ENCODE assay signal across 8 mouse cellular contexts in genomic region chr16:21333223-21333951, GRCm38 (mm10).
DNase-seq lines count a peak whose midpoint lies in the region; ATAC-seq and TF ChIP-seq lines count a peak whose summit lies in the region.

No protein-coding gene starts in this region.

- H3K27ac ChIP-seq in bone marrow, adult 2 months (ENCODE audit: control insufficient read depth, insufficient read depth, low read depth, low read length, poor library complexity) = peak overlapping the region; percentile 92
- H3K27ac ChIP-seq in embryonic facial prominence, embryonic 15.5 days (replicated peaks) = peak overlapping the region; percentile 90
- H3K27ac ChIP-seq in limb, embryonic 13.5 days = peak overlapping the region; percentile 91
- H3K27ac ChIP-seq in midbrain, embryonic 15.5 days = peak overlapping the region; percentile 94

- ATAC-seq in embryonic facial prominence, embryonic 15.5 days (ENCODE audit: insufficient number of reproducible peaks, low FRiP score, low TSS enrichment, low read depth) = peak; percentile 90
- peak; percentile 91 for ATAC-seq in limb, embryonic 13.5 days (ENCODE audit: low FRiP score, low read depth)
- peak; percentile 95 for ATAC-seq in midbrain, embryonic 15.5 days (replicated peaks)

- H3K9ac ChIP-seq in embryonic facial prominence, embryonic 15.5 days = peak overlapping the region; percentile 50
- peak overlapping the region; percentile 82 for H3K9ac ChIP-seq in limb, embryonic 13.5 days
- peak overlapping the region; percentile 75 for H3K9ac ChIP-seq in midbrain, embryonic 15.5 days

- peak; percentile 90 for DNase-seq in 416B (ENCODE audit: low read depth)
- DNase-seq in heart, adult 9 months (ENCODE audit: low spot score in 2 of 2) = peak; percentile 89 to 90
- DNase-seq in kidney, adult 9 months = peak; percentile 88
- DNase-seq in spleen, adult 18-20 months = peak; percentile 85 to 92

- TF ChIP-seq POLR2A in bone marrow, adult 2 months (IDR thresholded peaks at IDR 0.05; ENCODE audit: borderline replicate concordance, control insufficient read depth, low read depth, low read length) = peak; percentile 92

- TF ChIP-seq CTCF in bone marrow, adult 2 months (IDR thresholded peaks at IDR 0.05; ENCODE audit: control insufficient read depth, insufficient read depth, low read length) = no peak

- peak overlapping the region; percentile 89 for H3K4me3 ChIP-seq in bone marrow, adult 2 months (replicated peaks; ENCODE audit: control insufficient read depth, low read depth, low read length)
- H3K4me3 ChIP-seq in embryonic facial prominence, embryonic 15.5 days (replicated peaks) = peak overlapping the region; percentile 58
- peak overlapping the region; percentile 72 for H3K4me3 ChIP-seq in limb, embryonic 13.5 days
- H3K4me3 ChIP-seq in midbrain, embryonic 15.5 days = peak overlapping the region; percentile 67

- no peaks in the 10 kb centered on the region for H3K36me3 ChIP-seq in embryonic facial prominence, embryonic 15.5 days
- peaks cover 6% of the 10 kb centered on the region; the same call in 1 of the 2 replicates for H3K36me3 ChIP-seq in limb, embryonic 13.5 days
- no peaks in the 10 kb centered on the region for H3K36me3 ChIP-seq in midbrain, embryonic 15.5 days (replicated peaks)

- H3K4me1 ChIP-seq in bone marrow, adult 2 months (ENCODE audit: control insufficient read depth, insufficient read depth, low read length) = peaks cover 2% of the 10 kb centered on the region; the same call in 1 of the 2 replicates
- peaks cover 39% of the 10 kb centered on the region for H3K4me1 ChIP-seq in embryonic facial prominence, embryonic 15.5 days
- H3K4me1 ChIP-seq in limb, embryonic 13.5 days = peaks cover 33% of the 10 kb centered on the region
- peaks cover 18% of the 10 kb centered on the region for H3K4me1 ChIP-seq in midbrain, embryonic 15.5 days

- peak overlapping the region; percentile 55 for H3K4me2 ChIP-seq in embryonic facial prominence, embryonic 15.5 days (replicated peaks)
- H3K4me2 ChIP-seq in limb, embryonic 13.5 days (replicated peaks) = peak overlapping the region; percentile 92
- H3K4me2 ChIP-seq in midbrain, embryonic 15.5 days = peak overlapping the region; percentile 77

- H3K27me3 ChIP-seq in embryonic facial prominence, embryonic 15.5 days = no peaks in the 10 kb centered on the region
- no peaks in the 10 kb centered on the region for H3K27me3 ChIP-seq in limb, embryonic 13.5 days
- H3K27me3 ChIP-seq in midbrain, embryonic 15.5 days (replicated peaks) = no peaks in the 10 kb centered on the region; the same call in 1 of the 2 replicates

- H3K9me3 ChIP-seq in embryonic facial prominence, embryonic 15.5 days (replicated peaks) = no peaks in the 10 kb centered on the region
- H3K9me3 ChIP-seq in limb, embryonic 13.5 days = no peaks in the 10 kb centered on the region
- no peaks in the 10 kb centered on the region for H3K9me3 ChIP-seq in midbrain, embryonic 15.5 days

- 5% methylated on average over 44 of the region's 44 CpGs for WGBS in bone marrow, adult 2 months
- WGBS in embryonic facial prominence, embryonic 15.5 days = 1% methylated on average over 44 of the region's 44 CpGs
- 1% methylated on average over 44 of the region's 44 CpGs for WGBS in limb, embryonic 13.5 days
- under 1% methylated on average over 44 of the region's 44 CpGs for WGBS in midbrain, embryonic 15.5 days

Comparison
In these comparisons a context has a peak if more than half of its experiments do, and no peak if none do; other contexts are left out.
1. Peak in every context shown above with its lines: DNase-seq, ATAC-seq, H3K4me3 ChIP-seq and H3K27ac ChIP-seq.